Mouse (Mus musculus): ENCODE data around the gene Bcas3.

Gene Bcas3

GRCm38 (mm10) chr11:85829520-85830440 lies 476.8 kb downstream of the Bcas3 start:
- no peak for DNase-seq (ENCODE audit: low spot score)

- no peak for DNase-seq (ENCODE audit: low spot score)
Observed at GRCm38 (mm10) chr11:85830901-85831341, 478.0 kb downstream of the Bcas3 start.

- no peak for DNase-seq (ENCODE audit: low spot score)
Observed at GRCm38 (mm10) chr11:85831656-85832230, 478.8 kb downstream of the Bcas3 start.

- DNase-seq (ENCODE audit: low spot score): peak; percentile 77
Observed at GRCm38 (mm10) chr11:85832231-85832924, 479.4 kb downstream of the Bcas3 start, which contains the start of gene Tbx2. Gene Tbx2, plus strand, starts transcription at chr11:85832551.

- no peak for DNase-seq (ENCODE audit: low spot score)
Observed at GRCm38 (mm10) chr11:85833081-85833521, 480.1 kb downstream of the Bcas3 start.

GRCm38 (mm10) chr11:85833761-85834385 lies 480.9 kb downstream of the Bcas3 start:
- DNase-seq (ENCODE audit: low spot score): peak; percentile 5

GRCm38 (mm10) chr11:85834386-85834931 lies 481.5 kb downstream of the Bcas3 start:
- peak; percentile 33 for DNase-seq (ENCODE audit: low spot score)

GRCm38 (mm10) chr11:85835001-85835752 lies 482.2 kb downstream of the Bcas3 start:
- peak; percentile 9 for DNase-seq (ENCODE audit: low spot score)

GRCm38 (mm10) chr11:85835753-85836522 lies 483.0 kb downstream of the Bcas3 start:
- DNase-seq (ENCODE audit: low spot score): peak; percentile 12

GRCm38 (mm10) chr11:85836523-85837290 lies 483.7 kb downstream of the Bcas3 start:
- DNase-seq (ENCODE audit: low spot score): peak; percentile 37

GRCm38 (mm10) chr11:85837291-85837647 lies 484.3 kb downstream of the Bcas3 start:
- no peak for DNase-seq (ENCODE audit: low spot score)

GRCm38 (mm10) chr11:85837648-85838423 lies 484.9 kb downstream of the Bcas3 start:
- peak; percentile 36 for DNase-seq (ENCODE audit: low spot score)

GRCm38 (mm10) chr11:85838424-85839257 lies 485.7 kb downstream of the Bcas3 start:
- DNase-seq (ENCODE audit: low spot score): peak; percentile 19

GRCm38 (mm10) chr11:85839258-85840030 lies 486.5 kb downstream of the Bcas3 start:
- DNase-seq (ENCODE audit: low spot score): peak; percentile 7

- DNase-seq (ENCODE audit: low spot score): peak; percentile 27
Observed at GRCm38 (mm10) chr11:85840031-85840802, 487.2 kb downstream of the Bcas3 start.

- peak; percentile 28 for DNase-seq (ENCODE audit: low spot score)
Observed at GRCm38 (mm10) chr11:85840803-85841145, 487.8 kb downstream of the Bcas3 start.

All from urinary bladder, postnatal 25 days (tissue).